Mouse (Mus musculus) left cerebral cortex, postnatal 14 days (tissue): Measurements from ENCODE around the gene Ubl4b. TPM values are rescaled to one million over a fixed set of nuclear protein-coding genes. Genes with fewer than 3 reads are reported as not detected.

Experiments used
- total RNA-seq, 2 experiments: library from RNA; stranded (reverse); gene quantifications; 2 replicates each; pipeline ENCODE4 v1.2.3; 2021

Gene Ubl4b
- total RNA-seq, 2 experiments from 2014 or later, result 0.24 TPM; not detected in 1

Other genes with a start within 250 kb of the Ubl4b start
- 10 to 100 TPM; 24.5 to 24.6 TPM for gene Rbm15, start 221.4 kb downstream of the Ubl4b start, total RNA-seq
- 10 to 100 TPM; 61.7 to 74.6 TPM for gene Kcnc4, start 95.5 kb downstream of the Ubl4b start, total RNA-seq
- gene Slc6a17, start 37.1 kb downstream of the Ubl4b start, total RNA-seq, result 100 to 1,000 TPM; 365 to 381 TPM
- gene Alx3, start 40.0 kb upstream of the Ubl4b start, total RNA-seq, result 1 to 10 TPM; 1.1 to 1.9 TPM
- gene Gm10961, start 76.2 kb upstream of the Ubl4b start, total RNA-seq, result not detected
- 10 to 100 TPM; 64.3 to 66.9 TPM for gene Strip1, start 76.6 kb upstream of the Ubl4b start, total RNA-seq
- 100 to 1,000 TPM; 304 to 313 TPM for gene Ahcyl1, start 141.5 kb upstream of the Ubl4b start, total RNA-seq
- gene Csf1, start 205.4 kb upstream of the Ubl4b start, total RNA-seq, result 1 to 10 TPM; 9.5 to 9.9 TPM